Mouse (Mus musculus) liver, adult 2 months (tissue): ENCODE measurements around the gene Hdac7.

Experiments
- CTCF ChIP-seq: fragments of 200-500 bp; IDR thresholded peaks from 2 replicates; pipeline ENCODE4 v1.5.1; 2011; ENCODE audit warnings: low read depth, low read length, control low read depth
- POLR2A ChIP-seq: fragments of 200-500 bp; IDR thresholded peaks from 2 replicates; pipeline ENCODE4 v1.6.1; 2011; ENCODE audit warnings: low read length, control low read depth; ENCODE audit not compliant: insufficient read depth; ENCODE audit errors: extremely low read depth

DNA sequence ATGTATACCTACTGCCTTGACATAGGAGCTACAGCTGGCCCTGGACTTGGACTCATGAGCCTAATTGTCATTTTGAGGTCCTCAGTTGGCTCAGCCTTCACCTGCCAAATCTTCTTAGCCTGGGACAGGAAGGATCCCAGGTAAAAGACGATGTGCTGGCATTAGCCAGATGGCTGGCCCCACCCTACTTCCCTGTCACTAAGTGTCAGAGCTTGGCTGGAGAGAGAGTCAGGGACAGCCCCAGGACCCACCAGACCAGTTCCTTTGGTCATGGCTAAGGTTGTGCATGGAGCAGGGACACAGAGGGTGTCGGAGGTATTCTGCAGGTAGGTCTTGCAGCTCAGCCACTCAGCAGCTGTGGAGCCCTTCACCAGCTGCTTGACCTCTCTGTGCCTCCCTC is 79.8 kb downstream of the Hdac7 start:
- TF ChIP-seq POLR2A (no peak), CTCF (no peak)
